Mouse (Mus musculus) MEL (cell line): ENCODE data around the gene D630036H23Rik.

ENCODE experiments used
- CHD1 ChIP-seq: IDR thresholded peaks from 2 replicates; pipeline ENCODE4 v1.6.1; 2012; ENCODE audit warnings: low read depth, mild to moderate bottlenecking, inconsistent platforms, low read length, improper control_type of control experiment
- CTCF ChIP-seq, 3 experiments: IDR thresholded peaks in 2 of 3; conservative IDR thresholded peaks in 1 of 3; 2 replicates each; pipeline ENCODE4 v1.5.1; 2011 to 2012; ENCODE audit warnings: low read length in 3 of 3, low read depth in 2 of 3, mild to moderate bottlenecking in 2 of 3, improper control_type of control experiment in 1 of 3, inconsistent platforms in 1 of 3, mixed read lengths in 1 of 3, moderate library complexity in 1 of 3; ENCODE audit not compliant: control insufficient read depth in 1 of 3, insufficient read depth in 1 of 3, poor library complexity in 1 of 3, severe bottlenecking in 1 of 3
- ETS1 ChIP-seq: IDR thresholded peaks from 2 replicates; pipeline ENCODE4 v1.6.1; 2012; ENCODE audit warnings: low read depth, mild to moderate bottlenecking, inconsistent platforms, low read length, improper control_type of control experiment, moderate library complexity
- KAT2A ChIP-seq: conservative IDR thresholded peaks from 2 replicates; pipeline ENCODE4 v1.6.1; 2012; ENCODE audit warnings: low read depth, low read length, improper control_type of control experiment, inconsistent platforms
- POLR2A ChIP-seq, 2 experiments: IDR thresholded peaks; 2 replicates each; pipeline ENCODE4 v1.6.1; 2011 to 2012; ENCODE audit warnings: low read length in 2 of 2, mild to moderate bottlenecking in 2 of 2, control low read depth in 1 of 2, improper control_type of control experiment in 1 of 2, low read depth in 1 of 2, moderate library complexity in 1 of 2; ENCODE audit not compliant: control insufficient read depth in 1 of 2, insufficient read depth in 1 of 2, poor library complexity in 1 of 2
- POLR2AphosphoS2 ChIP-seq: IDR thresholded peaks from 2 replicates; pipeline ENCODE4 v1.6.1; 2011; ENCODE audit warnings: low read length, improper control_type of control experiment
- RAD21 ChIP-seq: IDR thresholded peaks from 2 replicates; pipeline ENCODE4 v1.6.1; 2011; ENCODE audit warnings: mild to moderate bottlenecking, low read depth, low read length, improper control_type of control experiment
- TAL1 ChIP-seq: IDR thresholded peaks from 2 replicates; pipeline ENCODE4 v1.6.1; 2012; ENCODE audit warnings: mild to moderate bottlenecking, inconsistent platforms, low read length, moderate library complexity, mixed read lengths
- TCF12 ChIP-seq: IDR thresholded peaks from 2 replicates; pipeline ENCODE4 v1.6.1; 2014; ENCODE audit warnings: low read depth, mild to moderate bottlenecking, inconsistent platforms, low read length, improper control_type of control experiment, moderate library complexity
- USF1 ChIP-seq: IDR thresholded peaks from 2 replicates; pipeline ENCODE4 v1.6.1; 2014; ENCODE audit warnings: low read depth, mild to moderate bottlenecking, inconsistent platforms, low read length, improper control_type of control experiment, moderate library complexity
- ZMIZ1 ChIP-seq: IDR thresholded peaks from 2 replicates; pipeline ENCODE4 v1.6.1; 2012; ENCODE audit warnings: low read depth, mild to moderate bottlenecking, inconsistent platforms, low read length, improper control_type of control experiment, moderate library complexity

- TF ChIP-seq RAD21 (peak; percentile 32), CHD1 (no peak), POLR2AphosphoS2 (no peak), POLR2A (IDR thresholded peaks at IDR 0.05; ENCODE audit: control insufficient read depth in 1 of 2, insufficient read depth in 1 of 2, low read depth in 1 of 2, low read length in 2 of 2, poor library complexity in 1 of 2) (no peak), USF1 (no peak), KAT2A (no peak), TCF12 (no peak), CTCF (IDR thresholded peaks at IDR 0.05 in 2 of 3, conservative IDR thresholded peaks at IDR 0.05 in 1 of 3; ENCODE audit: control insufficient read depth in 1 of 3, insufficient read depth in 1 of 3, low read depth in 2 of 3, low read length in 3 of 3, poor library complexity in 1 of 3, severe bottlenecking in 1 of 3) (peak; percentile 42 to 63 (median 63)), ZMIZ1 (no peak), TAL1 (no peak), ETS1 (no peak)
Observed at GRCm38 (mm10) chr12:36373237-36373998, 8.6 kb downstream of the D630036H23Rik start.
